7 mouse cellular contexts compared by ENCODE assay signal in the genomic region with DNA sequence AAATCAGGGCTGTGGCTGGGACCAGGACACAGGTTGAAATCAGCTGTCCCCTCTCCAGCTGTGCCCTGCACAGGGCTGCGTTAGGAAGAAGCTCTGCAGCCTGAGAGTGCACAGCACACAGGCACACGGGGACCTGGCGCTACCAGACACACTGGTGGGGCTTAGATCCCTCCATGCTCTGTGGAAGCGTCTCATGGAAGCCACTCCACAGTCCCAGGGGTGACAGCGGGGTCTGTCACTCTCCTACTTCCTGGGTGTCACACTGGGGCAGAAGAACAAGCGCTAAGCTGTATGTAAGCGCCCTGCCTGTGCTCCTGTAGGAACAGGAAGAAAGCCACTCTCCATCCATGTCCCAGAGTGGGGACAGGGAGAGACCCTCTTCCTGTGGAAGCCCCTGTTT.
A peak's percentile ranks its signal among the peaks of the same experiment; 100 is the strongest.
DNase-seq lines count a peak whose midpoint lies in the region; ATAC-seq and TF ChIP-seq lines count a peak whose summit lies in the region.
"Not testable (repeated sequence)": the region's sequence is repeated elsewhere in the genome, so short reads cannot be mapped to it uniquely, and the experiment has no call there.

No protein-coding gene starts in this region.

- peak overlapping the region; percentile 58; the same call in 1 of the 2 replicates for H3K27ac ChIP-seq in forebrain, embryonic 10.5 days
- peak overlapping the region; percentile 46; the same call in 1 of the 2 replicates for H3K27ac ChIP-seq in heart, embryonic 11.5 days (ENCODE audit: low read depth, low read length)
- peak overlapping the region; percentile 75 for H3K27ac ChIP-seq in hindbrain, embryonic 12.5 days
- H3K27ac ChIP-seq in kidney, embryonic 14.5 days (ENCODE audit: low read depth, low read length) = not testable (repeated sequence)
- H3K27ac ChIP-seq in liver, postnatal 0 days (ENCODE audit: low read depth) = peak overlapping the region; percentile 63
- H3K27ac ChIP-seq in midbrain, embryonic 14.5 days (replicated peaks; ENCODE audit: low read depth, low read length) = 0 out of 2 replicates have a peak overlapping the region, but pooled peaks have one; percentile 45
- 0 out of 2 replicates have a peak overlapping the region, but pooled peaks have one; percentile 28 for H3K27ac ChIP-seq in neural tube, embryonic 14.5 days (ENCODE audit: low read depth, low read length)

- TF ChIP-seq CTCF in liver, postnatal 0 days (IDR thresholded peaks at IDR 0.05; ENCODE audit: low read depth) = not testable (repeated sequence)

- H3K4me3 ChIP-seq in forebrain, embryonic 10.5 days; heart, embryonic 11.5 days (ENCODE audit: low read depth, low read length); hindbrain, embryonic 12.5 days; kidney, embryonic 14.5 days (ENCODE audit: low read length); liver, postnatal 0 days (ENCODE audit: low read depth, low read length); midbrain, embryonic 14.5 days (replicated peaks; ENCODE audit: low read depth, low read length); neural tube, embryonic 14.5 days (ENCODE audit: low read depth, low read length): not testable (repeated sequence)

- not testable (repeated sequence) for TF ChIP-seq EP300 in liver, postnatal 0 days (IDR thresholded peaks at IDR 0.05; ENCODE audit: low read depth)

- not testable (repeated sequence) for H3K4me2 ChIP-seq in heart, embryonic 11.5 days; hindbrain, embryonic 12.5 days (replicated peaks); kidney, embryonic 14.5 days (replicated peaks; ENCODE audit: low read depth, low read length); midbrain, embryonic 14.5 days (ENCODE audit: low read length); neural tube, embryonic 14.5 days (ENCODE audit: low read depth, low read length)
- peak overlapping the region; percentile 13; the same call in 1 of the 2 replicates for H3K4me2 ChIP-seq in liver, postnatal 0 days (ENCODE audit: low read depth, low read length)

- WGBS in forebrain, embryonic 10.5 days = 61% methylated on average over 7 of the region's 7 CpGs
- 67% methylated on average over 7 of the region's 7 CpGs for WGBS in heart, embryonic 11.5 days (ENCODE audit: insufficient replicate concordance)
- 52% methylated on average over 7 of the region's 7 CpGs for WGBS in hindbrain, embryonic 12.5 days
- WGBS in kidney, embryonic 14.5 days = 71% methylated on average over 7 of the region's 7 CpGs
- 27% methylated on average over 7 of the region's 7 CpGs for WGBS in liver, postnatal 0 days (ENCODE audit: insufficient replicate concordance)
- 61% methylated on average over 7 of the region's 7 CpGs for WGBS in midbrain, embryonic 14.5 days
- 53% methylated on average over 7 of the region's 7 CpGs for WGBS in neural tube, embryonic 14.5 days

- not testable (repeated sequence) for ATAC-seq in heart, embryonic 11.5 days (replicated peaks; ENCODE audit: insufficient number of reproducible peaks, low FRiP score, low TSS enrichment); midbrain, embryonic 14.5 days (ENCODE audit: low FRiP score, low TSS enrichment)
- ATAC-seq in hindbrain, embryonic 12.5 days (ENCODE audit: low FRiP score) = peak; percentile 46; the same call in 1 of the 2 replicates
- ATAC-seq in kidney, embryonic 14.5 days (ENCODE audit: low FRiP score, low TSS enrichment) = peak; percentile 26
- ATAC-seq in liver, postnatal 0 days = peak; percentile 22; the same call in 1 of the 2 replicates
- peak; percentile 26; the same call in 1 of the 2 replicates for ATAC-seq in neural tube, embryonic 14.5 days (ENCODE audit: low read depth)

- peaks cover 58% of the 10 kb centered on the region for H3K4me1 ChIP-seq in forebrain, embryonic 10.5 days
- H3K4me1 ChIP-seq in heart, embryonic 11.5 days (ENCODE audit: control insufficient read depth, insufficient read depth, low read length) = peaks cover 35% of the 10 kb centered on the region
- H3K4me1 ChIP-seq in hindbrain, embryonic 12.5 days = peaks cover 54% of the 10 kb centered on the region
- peaks cover 23% of the 10 kb centered on the region for H3K4me1 ChIP-seq in kidney, embryonic 14.5 days (ENCODE audit: control insufficient read depth, insufficient read depth, low read length)
- H3K4me1 ChIP-seq in liver, postnatal 0 days (ENCODE audit: insufficient read depth) = peaks cover 19% of the 10 kb centered on the region
- peaks cover 20% of the 10 kb centered on the region for H3K4me1 ChIP-seq in midbrain, embryonic 14.5 days (ENCODE audit: control insufficient read depth, insufficient read depth, low read length)
- peaks cover 20% of the 10 kb centered on the region for H3K4me1 ChIP-seq in neural tube, embryonic 14.5 days (ENCODE audit: control insufficient read depth, insufficient read depth, low read length)

- H3K9me3 ChIP-seq in forebrain, embryonic 10.5 days; heart, embryonic 11.5 days (replicated peaks; ENCODE audit: control insufficient read depth, low read length); hindbrain, embryonic 12.5 days (replicated peaks); kidney, embryonic 14.5 days (ENCODE audit: control insufficient read depth, low read length); liver, postnatal 0 days (ENCODE audit: low read length); midbrain, embryonic 14.5 days (ENCODE audit: control insufficient read depth, low read length); neural tube, embryonic 14.5 days (ENCODE audit: control insufficient read depth, low read length): not testable (repeated sequence)

- DNase-seq in forebrain, embryonic 10.5 days (ENCODE audit: extremely low spot score, low spot score); liver, postnatal 0 days; midbrain, embryonic 14.5 days: not testable (repeated sequence)

- not testable (repeated sequence) for H3K9ac ChIP-seq in heart, embryonic 11.5 days (ENCODE audit: low read depth, low read length); hindbrain, embryonic 12.5 days; kidney, embryonic 14.5 days (ENCODE audit: low read depth, low read length); liver, postnatal 0 days (replicated peaks); midbrain, embryonic 14.5 days (replicated peaks; ENCODE audit: low read length); neural tube, embryonic 14.5 days (replicated peaks; ENCODE audit: low read depth, low read length)

- H3K27me3 ChIP-seq in forebrain, embryonic 10.5 days (ENCODE audit: poor library complexity, severe bottlenecking) = peaks cover 21% of the 10 kb centered on the region
- not testable (repeated sequence) for H3K27me3 ChIP-seq in heart, embryonic 11.5 days (ENCODE audit: control insufficient read depth, insufficient read depth, low read length); hindbrain, embryonic 12.5 days; kidney, embryonic 14.5 days (ENCODE audit: control insufficient read depth, insufficient read depth, low read length); liver, postnatal 0 days (ENCODE audit: insufficient read depth, low read length); midbrain, embryonic 14.5 days (ENCODE audit: control insufficient read depth, insufficient read depth, low read length); neural tube, embryonic 14.5 days (ENCODE audit: control insufficient read depth, insufficient read depth, low read length)

- H3K36me3 ChIP-seq in forebrain, embryonic 10.5 days (replicated peaks); heart, embryonic 11.5 days (ENCODE audit: control insufficient read depth, insufficient read depth, low read length); hindbrain, embryonic 12.5 days; kidney, embryonic 14.5 days (ENCODE audit: control insufficient read depth, insufficient read depth, low read length); liver, postnatal 0 days (replicated peaks; ENCODE audit: insufficient read depth, low read length); midbrain, embryonic 14.5 days (ENCODE audit: control insufficient read depth, insufficient read depth, low read length); neural tube, embryonic 14.5 days (ENCODE audit: control insufficient read depth, insufficient read depth, low read length): not testable (repeated sequence)
